Mouse (Mus musculus): ENCODE results near the gene Exoc4. TPM values are rescaled to one million over a fixed set of nuclear protein-coding genes. Genes with fewer than 3 reads are reported as not detected.

Exoc4 gene
- polyA plus RNA-seq, 1 experiment from 2014 or later, result 39.1 TPM

DNA sequence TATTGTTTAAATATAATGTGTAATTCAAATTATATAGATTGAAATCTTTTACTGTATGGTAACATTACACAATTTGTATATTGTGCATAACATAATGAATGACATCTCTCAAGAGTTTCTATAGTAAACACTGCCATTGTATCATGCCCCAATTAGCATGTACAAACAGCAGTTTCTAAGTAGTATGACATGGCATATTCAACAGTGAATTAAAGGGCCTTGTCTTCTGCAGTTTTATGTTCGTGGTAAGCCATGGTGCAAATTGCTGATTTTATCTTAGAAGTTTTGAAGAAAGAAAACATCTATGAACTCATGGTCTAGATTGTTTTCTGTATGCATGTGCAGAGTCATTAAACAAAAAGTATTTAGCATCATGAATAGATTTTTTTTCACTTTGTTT lies 79.4 kb downstream of the Exoc4 start:
- H3K4me2 ChIP-seq (ENCODE audit: low read length), result no peak overlapping the region
- ATAC-seq (ENCODE audit: low FRiP score, low TSS enrichment) (no peak), DNase-seq (no peak)
- H3K4me1 ChIP-seq (ENCODE audit: control insufficient read depth, insufficient read depth, low read length), result no peaks in the 10 kb centered on the region
- H3K27me3 ChIP-seq (ENCODE audit: control insufficient read depth, insufficient read depth, low read length), result no peaks in the 10 kb centered on the region
- no peaks in the 10 kb centered on the region for H3K9me3 ChIP-seq (ENCODE audit: control insufficient read depth, low read length)
- no peaks in the 10 kb centered on the region for H3K36me3 ChIP-seq (ENCODE audit: control insufficient read depth, insufficient read depth, low read length)
- H3K4me3 ChIP-seq (replicated peaks; ENCODE audit: low read depth, low read length), result no peak overlapping the region
- no peak overlapping the region for H3K9ac ChIP-seq (replicated peaks; ENCODE audit: low read length)
- 67% methylated on average over 1 of the region's 1 CpGs for WGBS
- H3K27ac ChIP-seq (replicated peaks; ENCODE audit: low read depth, low read length), result no peak overlapping the region

DNA sequence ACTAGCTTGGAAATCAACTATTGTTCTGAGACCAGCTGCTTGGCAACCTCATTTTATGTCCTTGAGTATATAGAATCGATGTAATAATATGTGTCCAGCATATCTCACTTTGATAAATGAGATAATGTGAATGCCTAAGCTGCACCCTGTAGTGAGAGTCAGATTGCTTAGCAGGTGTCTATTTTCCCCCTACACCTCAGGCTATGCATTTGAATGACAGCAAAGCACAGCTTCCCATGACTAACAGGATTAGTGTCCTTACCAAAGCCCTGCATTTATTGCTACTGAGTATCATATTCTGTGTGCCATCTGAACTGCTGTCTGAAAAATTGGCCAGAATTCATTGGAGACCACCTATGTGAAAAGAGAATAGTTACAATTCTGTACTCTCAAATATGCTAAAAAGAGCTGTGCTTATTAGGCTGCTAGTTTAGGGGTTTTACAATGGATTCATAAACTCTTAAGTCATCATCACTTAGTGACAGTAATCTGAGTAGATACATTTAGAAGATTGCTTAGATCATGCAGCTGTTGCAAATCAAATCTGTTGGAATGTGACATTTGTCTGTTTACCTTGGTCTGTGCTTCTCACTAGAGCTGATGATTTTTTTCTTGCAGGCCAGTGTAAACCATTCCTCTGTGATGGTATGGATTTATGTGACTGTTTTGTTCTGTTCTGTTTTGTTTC lies 98.3 kb downstream of the Exoc4 start:
- 0 out of 2 replicates have a peak, but pooled peaks have one; percentile 31 for ATAC-seq (ENCODE audit: low FRiP score, low TSS enrichment)
- no peak overlapping the region for H3K4me3 ChIP-seq (replicated peaks; ENCODE audit: low read depth, low read length)
- whole genome bisulfite sequencing, result 18% methylated on average over 1 of the region's 1 CpGs

DNA sequence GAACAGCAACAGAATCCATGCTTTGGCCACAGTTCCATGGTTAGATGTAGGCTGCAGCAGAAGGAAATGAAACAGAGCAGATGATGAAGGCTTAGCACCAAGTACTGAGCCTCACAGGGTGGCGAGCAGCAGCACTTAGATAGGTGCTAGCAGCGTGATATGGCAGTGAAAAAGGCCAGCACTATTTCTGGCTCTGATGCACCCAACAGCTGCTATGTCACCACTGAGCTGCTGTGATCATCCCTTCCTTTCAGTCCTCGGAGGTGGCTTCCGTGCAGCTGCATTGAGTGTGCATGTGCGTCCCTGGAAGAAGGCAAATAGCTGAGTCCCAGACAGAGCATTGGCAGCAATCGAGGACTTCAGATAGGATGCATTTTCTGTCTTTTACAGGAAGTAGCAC lies 112.7 kb downstream of the Exoc4 start:
- H3K36me3 ChIP-seq (ENCODE audit: control insufficient read depth, insufficient read depth, low read length), result no peaks in the 10 kb centered on the region
- WGBS, result 90% methylated on average over 6 of the region's 6 CpGs
- no peak for ATAC-seq (ENCODE audit: low FRiP score, low TSS enrichment)
- no peaks in the 10 kb centered on the region for H3K4me1 ChIP-seq (ENCODE audit: control insufficient read depth, insufficient read depth, low read length)
- no peaks in the 10 kb centered on the region for H3K27me3 ChIP-seq (ENCODE audit: control insufficient read depth, insufficient read depth, low read length)
- no peak for DNase-seq
- H3K4me2 ChIP-seq (ENCODE audit: low read length), result no peak overlapping the region
- no peak overlapping the region for H3K4me3 ChIP-seq (replicated peaks; ENCODE audit: low read depth, low read length)
- H3K9ac ChIP-seq (replicated peaks; ENCODE audit: low read length), result no peak overlapping the region
- H3K27ac ChIP-seq (replicated peaks; ENCODE audit: low read depth, low read length), result no peak overlapping the region
- no peaks in the 10 kb centered on the region for H3K9me3 ChIP-seq (ENCODE audit: control insufficient read depth, low read length)

More for the DNA sequence above, 98.3 kb downstream of the Exoc4 start:
- no peaks in the 10 kb centered on the region for H3K9me3 ChIP-seq (ENCODE audit: control insufficient read depth, low read length)
- peak; percentile 71 for DNase-seq
- peaks cover 11% of the 10 kb centered on the region; the same call in 1 of the 2 replicates for H3K4me1 ChIP-seq (ENCODE audit: control insufficient read depth, insufficient read depth, low read length)
- no peak overlapping the region for H3K4me2 ChIP-seq (ENCODE audit: low read length)
- no peak overlapping the region for H3K9ac ChIP-seq (replicated peaks; ENCODE audit: low read length)
- no peak overlapping the region for H3K27ac ChIP-seq (replicated peaks; ENCODE audit: low read depth, low read length)
- no peaks in the 10 kb centered on the region for H3K27me3 ChIP-seq (ENCODE audit: control insufficient read depth, insufficient read depth, low read length)
- H3K36me3 ChIP-seq (ENCODE audit: control insufficient read depth, insufficient read depth, low read length), result no peaks in the 10 kb centered on the region

DNA sequence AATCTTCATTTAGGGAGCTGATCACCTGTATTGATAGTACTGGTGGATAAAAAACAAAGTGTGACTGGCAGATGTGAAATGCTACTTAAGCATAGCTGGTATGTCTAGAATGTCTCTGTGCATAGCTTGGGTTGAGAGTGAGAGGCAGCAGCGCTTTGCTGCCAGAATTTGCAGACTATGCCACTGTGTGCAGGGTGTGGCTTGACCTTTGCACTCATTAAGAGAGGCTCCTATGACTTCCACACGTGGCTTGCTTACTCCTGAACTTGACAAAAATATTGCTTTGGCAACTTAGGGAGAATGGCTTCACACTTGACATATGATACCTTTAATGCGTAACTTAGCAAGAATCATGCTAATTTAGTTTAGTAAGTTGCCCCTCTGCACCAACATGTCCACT lies 131.6 kb downstream of the Exoc4 start:
- no peaks in the 10 kb centered on the region for H3K9me3 ChIP-seq (ENCODE audit: control insufficient read depth, low read length)
- H3K4me2 ChIP-seq (ENCODE audit: low read length), result no peak overlapping the region
- DNase-seq (no peak), ATAC-seq (ENCODE audit: low FRiP score, low TSS enrichment) (no peak)
- no peak overlapping the region for H3K9ac ChIP-seq (replicated peaks; ENCODE audit: low read length)
- H3K27me3 ChIP-seq (ENCODE audit: control insufficient read depth, insufficient read depth, low read length), result no peaks in the 10 kb centered on the region
- H3K4me1 ChIP-seq (ENCODE audit: control insufficient read depth, insufficient read depth, low read length), result no peaks in the 10 kb centered on the region
- 81% methylated on average over 3 of the region's 3 CpGs for WGBS
- no peaks in the 10 kb centered on the region for H3K36me3 ChIP-seq (ENCODE audit: control insufficient read depth, insufficient read depth, low read length)
- no peak overlapping the region for H3K4me3 ChIP-seq (replicated peaks; ENCODE audit: low read depth, low read length)
- no peak overlapping the region for H3K27ac ChIP-seq (replicated peaks; ENCODE audit: low read depth, low read length)

DNA sequence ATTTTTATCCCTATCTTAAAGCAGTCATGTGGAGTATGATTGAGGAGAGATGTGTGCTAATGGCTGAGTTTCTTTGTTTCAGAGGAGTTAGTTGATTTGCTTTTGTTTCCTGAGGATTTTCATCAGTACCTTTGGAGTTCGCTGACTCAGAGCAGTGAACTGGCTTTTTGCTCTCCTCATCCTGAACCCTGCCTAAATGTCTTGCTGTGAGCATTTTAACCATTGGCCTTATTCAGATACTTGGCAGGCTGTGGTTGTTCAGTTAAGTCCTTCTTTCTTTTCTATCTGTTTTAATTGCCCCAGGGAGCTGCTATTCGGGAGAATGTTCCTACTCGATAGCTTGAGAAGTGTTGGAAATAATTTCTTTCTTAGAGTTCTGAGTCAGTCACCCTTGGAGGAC lies 133.3 kb downstream of the Exoc4 start:
- Histone ChIP-seq H3K4me2 (ENCODE audit: low read length) (no peak overlapping the region), H3K4me3 (replicated peaks; ENCODE audit: low read depth, low read length) (no peak overlapping the region), H3K4me1 (ENCODE audit: control insufficient read depth, insufficient read depth, low read length) (no peaks in the 10 kb centered on the region), H3K27ac (replicated peaks; ENCODE audit: low read depth, low read length) (no peak overlapping the region), H3K9me3 (ENCODE audit: control insufficient read depth, low read length) (no peaks in the 10 kb centered on the region), H3K36me3 (ENCODE audit: control insufficient read depth, insufficient read depth, low read length) (no peaks in the 10 kb centered on the region), H3K27me3 (ENCODE audit: control insufficient read depth, insufficient read depth, low read length) (no peaks in the 10 kb centered on the region), H3K9ac (replicated peaks; ENCODE audit: low read length) (no peak overlapping the region)
- WGBS, result 26% methylated on average over 3 of the region's 3 CpGs
- DNase-seq, result no peak
- no peak for ATAC-seq (ENCODE audit: low FRiP score, low TSS enrichment)

DNA sequence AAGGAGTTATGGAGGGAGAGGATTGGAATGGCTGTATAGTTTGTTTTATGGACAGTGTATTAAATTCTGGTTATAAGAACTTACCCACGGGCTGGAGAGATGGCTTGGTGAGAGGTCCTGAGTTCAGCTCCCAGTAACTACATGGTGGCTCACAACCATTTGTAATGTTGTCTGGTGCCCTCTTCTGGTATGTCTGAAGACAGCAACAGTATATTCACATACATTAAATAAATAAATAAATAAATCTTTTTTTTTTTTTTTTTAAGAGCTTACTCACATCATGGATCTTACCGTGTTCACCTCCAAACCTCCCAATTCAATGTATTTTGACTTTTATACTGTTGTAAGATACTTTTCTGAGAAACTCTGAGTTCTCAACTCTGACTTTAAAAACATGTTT lies 143.1 kb downstream of the Exoc4 start:
- Histone ChIP-seq H3K4me3 (replicated peaks; ENCODE audit: low read depth, low read length) (no peak overlapping the region), H3K36me3 (ENCODE audit: control insufficient read depth, insufficient read depth, low read length) (no peaks in the 10 kb centered on the region), H3K4me1 (ENCODE audit: control insufficient read depth, insufficient read depth, low read length) (no peaks in the 10 kb centered on the region), H3K4me2 (ENCODE audit: low read length) (no peak overlapping the region), H3K27me3 (ENCODE audit: control insufficient read depth, insufficient read depth, low read length) (no peaks in the 10 kb centered on the region), H3K9me3 (ENCODE audit: control insufficient read depth, low read length) (no peaks in the 10 kb centered on the region), H3K27ac (replicated peaks; ENCODE audit: low read depth, low read length) (no peak overlapping the region), H3K9ac (replicated peaks; ENCODE audit: low read length) (no peak overlapping the region)
- 83% methylated on average over 2 of the region's 2 CpGs for WGBS
- ATAC-seq (ENCODE audit: low FRiP score, low TSS enrichment) (no peak), DNase-seq (no peak)

DNA sequence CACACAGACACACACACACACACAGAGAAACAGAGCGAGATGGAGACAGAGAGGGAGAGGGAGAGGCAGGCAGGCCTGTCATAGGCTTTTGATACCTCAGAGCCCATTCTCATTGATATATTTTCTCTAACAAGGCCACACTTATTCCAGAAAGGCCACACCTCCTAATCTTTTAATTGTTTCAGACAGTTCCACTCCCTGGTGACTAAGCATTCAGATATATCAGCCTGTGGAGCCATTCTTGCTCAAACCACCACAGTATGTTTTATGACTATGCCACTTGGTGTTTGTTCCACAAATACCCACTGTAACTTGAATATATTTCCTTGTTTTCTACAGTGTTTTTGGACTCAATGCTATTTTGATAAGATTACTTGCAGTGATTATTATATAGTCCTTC lies 150.6 kb downstream of the Exoc4 start:
- DNase-seq, result no peak
- no peak overlapping the region for H3K9ac ChIP-seq (replicated peaks; ENCODE audit: low read length)
- H3K9me3 ChIP-seq (ENCODE audit: control insufficient read depth, low read length), result no peaks in the 10 kb centered on the region
- H3K27me3 ChIP-seq (ENCODE audit: control insufficient read depth, insufficient read depth, low read length), result no peaks in the 10 kb centered on the region
- no peak for ATAC-seq (ENCODE audit: low FRiP score, low TSS enrichment)
- no peak overlapping the region for H3K4me2 ChIP-seq (ENCODE audit: low read length)
- no peak overlapping the region for H3K27ac ChIP-seq (replicated peaks; ENCODE audit: low read depth, low read length)
- H3K4me1 ChIP-seq (ENCODE audit: control insufficient read depth, insufficient read depth, low read length), result peaks cover 2% of the 10 kb centered on the region
- WGBS, result 90% methylated on average over 1 of the region's 1 CpGs
- no peak overlapping the region for H3K4me3 ChIP-seq (replicated peaks; ENCODE audit: low read depth, low read length)
- no peaks in the 10 kb centered on the region for H3K36me3 ChIP-seq (ENCODE audit: control insufficient read depth, insufficient read depth, low read length)

DNA sequence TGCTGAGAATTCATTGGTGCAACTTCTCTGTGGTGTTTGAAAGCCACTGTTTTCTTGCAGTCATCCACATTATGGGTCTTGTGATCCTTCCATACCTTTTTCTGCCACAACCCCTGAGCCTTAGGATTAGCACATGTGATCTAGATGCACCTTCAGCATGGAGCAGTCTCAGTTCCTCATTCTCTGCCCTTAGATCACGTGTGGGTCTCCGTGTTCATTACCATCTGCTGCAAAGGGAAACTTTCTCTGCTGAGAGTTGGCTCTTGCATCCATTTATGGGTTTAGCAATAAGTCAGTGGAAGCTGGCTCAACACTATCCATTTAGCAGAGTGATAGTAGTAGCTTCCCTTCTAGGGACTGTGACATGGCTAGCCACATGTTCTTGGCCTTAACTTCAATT lies 152.3 kb downstream of the Exoc4 start:
- no peaks in the 10 kb centered on the region for H3K9me3 ChIP-seq (ENCODE audit: control insufficient read depth, low read length)
- DNase-seq, result no peak
- no peak overlapping the region for H3K4me2 ChIP-seq (ENCODE audit: low read length)
- H3K27me3 ChIP-seq (ENCODE audit: control insufficient read depth, insufficient read depth, low read length), result no peaks in the 10 kb centered on the region
- no peak for ATAC-seq (ENCODE audit: low FRiP score, low TSS enrichment)
- no peak overlapping the region for H3K4me3 ChIP-seq (replicated peaks; ENCODE audit: low read depth, low read length)
- H3K36me3 ChIP-seq (ENCODE audit: control insufficient read depth, insufficient read depth, low read length), result no peaks in the 10 kb centered on the region
- H3K27ac ChIP-seq (replicated peaks; ENCODE audit: low read depth, low read length), result no peak overlapping the region
- 99% methylated on average over 2 of the region's 2 CpGs for WGBS
- no peak overlapping the region for H3K9ac ChIP-seq (replicated peaks; ENCODE audit: low read length)
- peaks cover 7% of the 10 kb centered on the region for H3K4me1 ChIP-seq (ENCODE audit: control insufficient read depth, insufficient read depth, low read length)

DNA sequence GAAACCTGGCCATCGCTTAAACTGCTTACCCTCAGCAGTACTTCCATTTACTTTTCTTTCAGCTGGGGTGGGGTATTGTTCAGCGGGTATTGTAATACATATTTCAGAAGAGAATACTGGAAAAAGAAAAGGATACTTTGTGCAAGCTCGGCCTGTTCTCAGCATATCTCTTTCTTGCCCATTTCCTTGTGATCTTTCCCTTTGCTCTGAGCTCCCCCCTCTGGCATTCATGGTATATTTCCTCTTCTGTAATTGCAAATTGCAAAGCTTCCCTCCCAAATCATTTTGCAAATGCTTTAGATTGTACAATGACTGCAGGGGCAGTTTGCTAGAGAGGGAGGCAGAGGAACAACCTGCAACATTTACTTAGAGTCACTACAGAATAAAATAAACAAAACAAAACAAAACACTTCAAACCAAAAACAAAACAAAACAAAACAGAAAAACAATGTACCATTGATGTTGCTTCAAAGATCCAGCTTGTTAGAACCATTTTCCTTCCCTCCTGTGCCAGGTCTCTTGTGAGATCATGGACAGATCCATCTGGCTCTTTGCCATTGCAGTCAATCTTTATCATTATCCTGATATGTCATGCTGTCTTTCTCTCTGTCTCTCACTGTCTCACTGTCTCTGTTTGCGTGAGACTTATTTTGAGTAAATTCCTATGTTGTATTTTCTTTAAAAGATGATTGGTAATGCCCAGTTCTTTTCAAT lies 156.8 kb downstream of the Exoc4 start:
- Histone ChIP-seq H3K4me1 (ENCODE audit: control insufficient read depth, insufficient read depth, low read length) (peaks cover 7% of the 10 kb centered on the region), H3K4me2 (ENCODE audit: low read length) (no peak overlapping the region), H3K9ac (replicated peaks; ENCODE audit: low read length) (no peak overlapping the region), H3K9me3 (ENCODE audit: control insufficient read depth, low read length) (no peaks in the 10 kb centered on the region), H3K27ac (replicated peaks; ENCODE audit: low read depth, low read length) (no peak overlapping the region), H3K4me3 (replicated peaks; ENCODE audit: low read depth, low read length) (no peak overlapping the region), H3K27me3 (ENCODE audit: control insufficient read depth, insufficient read depth, low read length) (no peaks in the 10 kb centered on the region), H3K36me3 (ENCODE audit: control insufficient read depth, insufficient read depth, low read length) (no peaks in the 10 kb centered on the region)
- DNase-seq (peak; percentile 79), ATAC-seq (ENCODE audit: low FRiP score, low TSS enrichment) (no peak)
- 55% methylated on average over 4 of the region's 4 CpGs for WGBS
